Mouse (Mus musculus): ENCODE measurements around the gene Oxtr. TPM values are rescaled to one million over a fixed set of nuclear protein-coding genes. Genes with fewer than 3 reads are reported as not detected.

Oxtr gene
- total and polyA plus RNA-seq, 2 experiments from 2014 or later: 3.5 to 6.7 TPM

DNA sequence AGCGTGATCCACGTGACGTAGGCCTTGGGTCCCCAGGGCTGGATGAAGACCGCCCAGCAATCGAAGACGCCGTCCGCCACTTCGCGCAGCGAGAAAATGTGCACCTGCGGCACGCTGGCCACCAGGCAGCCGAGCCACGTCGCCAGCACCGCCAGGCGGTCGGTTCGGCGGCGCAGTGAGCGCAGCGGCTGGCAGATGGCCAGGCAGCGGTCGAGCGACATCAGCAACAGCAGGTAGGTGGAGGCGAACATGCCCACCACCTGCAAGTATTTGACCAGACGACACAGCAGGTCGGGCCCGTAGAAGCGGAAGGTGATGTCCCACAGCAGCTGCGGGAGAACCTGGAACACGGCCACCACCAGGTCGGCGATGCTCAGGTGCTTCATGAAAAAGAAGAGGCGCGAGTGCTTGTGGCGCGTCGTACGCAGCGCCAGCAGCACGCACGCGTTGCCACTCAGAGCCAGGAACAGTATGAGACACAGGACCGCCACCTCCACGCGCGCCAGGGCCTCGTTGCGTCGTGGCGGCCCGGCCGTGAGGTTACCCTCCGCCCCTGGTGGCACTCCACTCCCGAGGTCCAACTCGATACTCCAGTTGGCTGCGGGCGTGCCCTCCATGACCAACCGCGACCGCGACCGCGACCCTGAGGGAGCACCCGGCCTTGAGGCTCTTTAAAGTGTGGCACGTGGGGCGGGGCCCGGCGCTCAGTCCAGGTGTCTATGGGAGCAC lies 398 bp downstream of the Oxtr start:
- 0 out of 2 replicates have a peak, but pooled peaks cover 4% of the 10 kb centered on the region for H3K4me1 ChIP-seq (ENCODE audit: insufficient read depth)
- no peaks in the 10 kb centered on the region for H3K36me3 ChIP-seq (ENCODE audit: insufficient read depth)
- 3% methylated on average over 72 of the region's 72 CpGs for WGBS
- ATAC-seq: peak; percentile 44; the same call in 1 of the 2 replicates
- H3K4me3 ChIP-seq (ENCODE audit: low read depth, low read length): peak overlapping the region; percentile 42
- H3K27me3 ChIP-seq (ENCODE audit: insufficient read depth, low read length): peaks cover 24% of the 10 kb centered on the region
- peak; percentile 55 for DNase-seq
- H3K9ac ChIP-seq: peak overlapping the region; percentile 35; the same call in 1 of the 2 replicates
- H3K9me3 ChIP-seq (ENCODE audit: low read length): no peaks in the 10 kb centered on the region
- peak; percentile 49 for TF ChIP-seq CTCF (IDR thresholded peaks at IDR 0.05; ENCODE audit: low read depth)
- no peak overlapping the region for H3K27ac ChIP-seq (ENCODE audit: low read depth, low read length)
- peak overlapping the region; percentile 72 for H3K4me2 ChIP-seq (ENCODE audit: low read depth)

GRCm38 (mm10) chr6:112488821-112489180 lies 942 bp downstream of the Oxtr start:
- no peak for ATAC-seq
- 36% methylated on average over 24 of the region's 24 CpGs for WGBS
- Histone ChIP-seq H3K36me3 (ENCODE audit: insufficient read depth) (no peaks in the 10 kb centered on the region), H3K27me3 (ENCODE audit: insufficient read depth, low read length) (peaks cover 24% of the 10 kb centered on the region), H3K9me3 (ENCODE audit: low read length) (no peaks in the 10 kb centered on the region), H3K9ac (peak overlapping the region; percentile 35; the same call in 1 of the 2 replicates), H3K4me1 (ENCODE audit: insufficient read depth) (0 out of 2 replicates have a peak, but pooled peaks cover 4% of the 10 kb centered on the region), H3K4me2 (ENCODE audit: low read depth) (peak overlapping the region; percentile 72), H3K4me3 (ENCODE audit: low read depth, low read length) (peak overlapping the region; percentile 42), H3K27ac (ENCODE audit: low read depth, low read length) (no peak overlapping the region)
- TF ChIP-seq CTCF (IDR thresholded peaks at IDR 0.05; ENCODE audit: low read depth): no peak
- no peak for DNase-seq

DNA sequence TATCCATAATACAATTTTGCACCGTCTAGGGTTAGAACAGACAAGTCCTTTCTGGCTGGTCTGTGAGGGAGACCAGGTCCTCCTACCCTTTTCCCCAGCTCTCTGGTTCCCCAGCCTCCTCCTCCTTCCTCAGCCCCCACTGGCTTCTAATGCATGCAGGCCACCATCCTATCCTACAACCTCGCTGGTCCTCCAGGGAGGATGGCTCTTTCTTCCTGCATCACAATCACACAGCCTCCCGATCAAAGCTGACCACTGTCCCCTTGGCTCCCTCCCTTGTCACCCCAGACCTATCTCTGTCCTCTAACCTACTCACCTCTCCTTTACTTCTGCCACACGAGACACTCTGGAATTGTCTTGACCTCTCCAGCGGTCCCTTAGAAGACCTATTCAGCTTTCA lies 1.8 kb downstream of the Oxtr start:
- no peak for TF ChIP-seq CTCF (IDR thresholded peaks at IDR 0.05; ENCODE audit: low read depth)
- 91% methylated on average over 5 of the region's 5 CpGs for WGBS
- H3K9ac ChIP-seq: no peak overlapping the region
- DNase-seq (no peak), ATAC-seq (no peak)
- 0 out of 2 replicates have a peak, but pooled peaks cover 4% of the 10 kb centered on the region for H3K4me1 ChIP-seq (ENCODE audit: insufficient read depth)
- H3K4me2 ChIP-seq (ENCODE audit: low read depth): no peak overlapping the region
- no peak overlapping the region for H3K4me3 ChIP-seq (ENCODE audit: low read depth, low read length)
- H3K27ac ChIP-seq (ENCODE audit: low read depth, low read length): no peak overlapping the region
- peaks cover 24% of the 10 kb centered on the region for H3K27me3 ChIP-seq (ENCODE audit: insufficient read depth, low read length)
- no peaks in the 10 kb centered on the region for H3K36me3 ChIP-seq (ENCODE audit: insufficient read depth)
- no peaks in the 10 kb centered on the region for H3K9me3 ChIP-seq (ENCODE audit: low read length)

DNA sequence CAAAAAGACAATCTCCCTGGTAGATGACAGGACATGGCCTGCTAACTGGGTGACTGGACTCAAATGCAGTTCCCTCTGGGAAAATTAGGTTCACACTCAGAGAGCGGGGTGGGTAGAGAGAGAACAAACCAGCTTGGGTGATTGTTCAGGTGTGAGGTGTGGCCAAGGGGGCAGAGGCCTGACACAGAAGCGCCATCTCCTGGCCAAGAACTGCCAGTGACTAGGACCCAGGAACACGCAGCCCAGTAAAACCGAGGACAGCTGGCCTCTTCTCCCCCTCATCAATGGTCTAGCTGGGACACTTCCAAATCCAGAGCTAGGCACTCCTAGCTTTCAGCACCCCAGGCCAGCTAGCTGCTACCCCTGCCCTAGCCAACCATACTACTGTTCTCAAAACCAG lies 5.4 kb downstream of the Oxtr start:
- TF ChIP-seq CTCF (IDR thresholded peaks at IDR 0.05; ENCODE audit: low read depth): peak; percentile 66
- WGBS: 8% methylated on average over 4 of the region's 4 CpGs
- H3K4me2 ChIP-seq (ENCODE audit: low read depth): no peak overlapping the region
- no peaks in the 10 kb centered on the region for H3K4me1 ChIP-seq (ENCODE audit: insufficient read depth)
- H3K27ac ChIP-seq (ENCODE audit: low read depth, low read length): no peak overlapping the region
- H3K9ac ChIP-seq: no peak overlapping the region
- H3K4me3 ChIP-seq (ENCODE audit: low read depth, low read length): no peak overlapping the region
- no peaks in the 10 kb centered on the region for H3K9me3 ChIP-seq (ENCODE audit: low read length)
- no peak for ATAC-seq
- DNase-seq: peak; percentile 16
- H3K27me3 ChIP-seq (ENCODE audit: insufficient read depth, low read length): peaks cover 15% of the 10 kb centered on the region; the same call in 1 of the 2 replicates
- H3K36me3 ChIP-seq (ENCODE audit: insufficient read depth): no peaks in the 10 kb centered on the region

DNA sequence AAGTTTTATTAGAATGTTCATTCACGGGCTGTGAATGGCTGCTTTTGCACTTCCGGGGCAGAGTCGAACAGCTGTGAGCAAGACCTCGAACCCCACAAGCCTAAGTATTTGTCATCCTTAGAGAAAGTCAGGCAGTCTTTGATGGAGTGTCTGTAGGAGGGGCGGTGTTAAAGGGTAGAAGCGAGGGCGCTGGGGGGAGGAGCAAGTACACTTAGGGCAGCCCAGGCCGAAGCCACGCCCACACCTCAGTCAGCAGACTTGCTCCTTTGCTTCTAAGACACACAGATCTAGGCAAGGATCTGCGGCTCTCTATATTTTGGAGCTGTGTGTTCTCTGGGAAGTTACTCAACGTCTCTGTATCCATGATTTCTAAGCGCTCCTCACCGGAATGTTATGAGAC lies 9.9 kb downstream of the Oxtr start:
- no peaks in the 10 kb centered on the region for H3K4me1 ChIP-seq (ENCODE audit: insufficient read depth)
- ATAC-seq (no peak), DNase-seq (no peak)
- 54% methylated on average over 13 of the region's 13 CpGs for WGBS
- H3K9ac ChIP-seq: no peak overlapping the region
- H3K27ac ChIP-seq (ENCODE audit: low read depth, low read length): no peak overlapping the region
- H3K27me3 ChIP-seq (ENCODE audit: insufficient read depth, low read length): no peaks in the 10 kb centered on the region
- H3K36me3 ChIP-seq (ENCODE audit: insufficient read depth): no peaks in the 10 kb centered on the region
- TF ChIP-seq CTCF (IDR thresholded peaks at IDR 0.05; ENCODE audit: low read depth): no peak
- no peaks in the 10 kb centered on the region for H3K9me3 ChIP-seq (ENCODE audit: low read length)
- no peak overlapping the region for H3K4me2 ChIP-seq (ENCODE audit: low read depth)
- no peak overlapping the region for H3K4me3 ChIP-seq (ENCODE audit: low read depth, low read length)

- Histone ChIP-seq H3K4me1 (ENCODE audit: insufficient read depth) (no peaks in the 10 kb centered on the region), H3K9ac (no peak overlapping the region), H3K4me2 (ENCODE audit: low read depth) (no peak overlapping the region), H3K27me3 (ENCODE audit: insufficient read depth, low read length) (no peaks in the 10 kb centered on the region), H3K36me3 (ENCODE audit: insufficient read depth) (no peaks in the 10 kb centered on the region), H3K9me3 (ENCODE audit: low read length) (peaks cover 3% of the 10 kb centered on the region; the same call in 1 of the 2 replicates), H3K27ac (ENCODE audit: low read depth, low read length) (no peak overlapping the region), H3K4me3 (ENCODE audit: low read depth, low read length) (no peak overlapping the region)
- WGBS: 94% methylated on average over 4 of the region's 4 CpGs
- TF ChIP-seq CTCF (IDR thresholded peaks at IDR 0.05; ENCODE audit: low read depth): no peak
- DNase-seq (no peak), ATAC-seq (no peak)
Observed at GRCm38 (mm10) chr6:112471644-112472043, 18.1 kb downstream of the Oxtr start.

DNA sequence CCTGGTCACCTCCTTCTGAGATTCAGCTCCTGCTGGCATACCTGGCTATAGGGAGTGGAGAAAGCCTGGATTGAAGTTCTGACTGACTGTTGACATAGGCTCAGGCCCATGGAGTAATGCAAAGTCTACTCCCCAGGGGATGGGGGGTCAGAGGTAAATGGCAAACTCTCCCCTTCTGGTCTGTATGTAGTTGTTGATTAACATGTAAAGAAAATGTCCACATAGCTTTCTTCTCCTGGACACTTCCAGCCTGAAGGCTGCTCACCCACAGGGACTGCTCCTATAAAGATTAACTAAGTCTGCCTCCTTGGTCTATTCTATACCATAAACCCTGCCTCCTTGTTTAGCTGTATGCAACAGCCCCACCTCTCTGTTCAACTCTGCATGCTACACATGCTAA lies 23.7 kb downstream of the Oxtr start:
- TF ChIP-seq CTCF (IDR thresholded peaks at IDR 0.05; ENCODE audit: low read depth): no peak
- H3K9ac ChIP-seq: no peak overlapping the region
- peaks cover 3% of the 10 kb centered on the region; the same call in 1 of the 2 replicates for H3K9me3 ChIP-seq (ENCODE audit: low read length)
- no peak for ATAC-seq
- H3K4me1 ChIP-seq (ENCODE audit: insufficient read depth): no peaks in the 10 kb centered on the region
- H3K27me3 ChIP-seq (ENCODE audit: insufficient read depth, low read length): no peaks in the 10 kb centered on the region
- H3K27ac ChIP-seq (ENCODE audit: low read depth, low read length): no peak overlapping the region
- no peak overlapping the region for H3K4me3 ChIP-seq (ENCODE audit: low read depth, low read length)
- no peak overlapping the region for H3K4me2 ChIP-seq (ENCODE audit: low read depth)
- no peaks in the 10 kb centered on the region for H3K36me3 ChIP-seq (ENCODE audit: insufficient read depth)
- DNase-seq: no peak
